Mouse (Mus musculus) midbrain, embryonic 12.5 days (tissue): ENCODE measurements around the gene Gm20388. TPM values are rescaled to one million over a fixed set of nuclear protein-coding genes. Genes with fewer than 3 reads are reported as not detected.

ENCODE experiments used
- ATAC-seq: fragments of 200-750 bp; cut with Nextera tagmentation; 2 replicates; pipeline ENCODE4 v1.8.0; 2017; ENCODE audit warnings: low read depth, moderate TSS enrichment, moderate library complexity; ENCODE audit not compliant: low FRiP score
- H3K27ac ChIP-seq: fragments of 300-500 bp; sonication (generic); replicated peaks from 2 replicates; pipeline ENCODE4 v1.5.1; 2016; ENCODE audit warnings: mild to moderate bottlenecking
- H3K27me3 ChIP-seq: fragments of 300-500 bp; sonication (generic); 2 replicates; pipeline ENCODE4 v1.6.1; 2016; ENCODE audit warnings: mild to moderate bottlenecking
- H3K36me3 ChIP-seq: fragments of 300-500 bp; sonication (generic); 2 replicates; pipeline ENCODE4 v1.6.1; 2016
- H3K4me1 ChIP-seq: fragments of 300-500 bp; sonication (generic); 2 replicates; pipeline ENCODE4 v1.6.1; 2016
- H3K4me2 ChIP-seq: fragments of 300-500 bp; sonication (generic); replicated peaks from 2 replicates; pipeline ENCODE4 v1.6.1; 2016; ENCODE audit warnings: mild to moderate bottlenecking, moderate library complexity
- H3K4me3 ChIP-seq: fragments of 300-500 bp; sonication (generic); 2 replicates; pipeline ENCODE4 v1.5.1; 2016; ENCODE audit warnings: mild to moderate bottlenecking
- H3K9ac ChIP-seq: fragments of 300-500 bp; sonication (generic); replicated peaks from 2 replicates; pipeline ENCODE4 v1.6.1; 2016; ENCODE audit warnings: mild to moderate bottlenecking, moderate library complexity
- H3K9me3 ChIP-seq: fragments of 300-500 bp; sonication (generic); 2 replicates; pipeline ENCODE4 v1.6.1; 2016; ENCODE audit warnings: mild to moderate bottlenecking
- WGBS: fragments of 180-500 bp; shearing (Covaris S2); methylation state at CpG from one replicate; pipeline ENCODE4 v1.1.7; 2016; 5-methylcytosine and 5-hydroxymethylcytosine counted together
- polyA plus RNA-seq: library from polyadenylated mRNA; unstranded; fragments of >200 nt; fragmentation: Nextera tagmentation; extraction: Ambion mirVana; gene quantifications from 2 replicates; pipeline ENCODE4 v1.2.1, GENCODE M21; 2016

Gm20388 gene
- polyA plus RNA-seq, 1 experiment from 2014 or later = not detected

- Histone ChIP-seq H3K36me3 (no peaks in the 10 kb centered on the region), H3K4me2 (no peak overlapping the region), H3K4me1 (peaks cover 15% of the 10 kb centered on the region), H3K9ac (no peak overlapping the region), H3K27me3 (peaks cover 97% of the 10 kb centered on the region), H3K4me3 (peak overlapping the region; percentile 42), H3K27ac (no peak overlapping the region), H3K9me3 (no peaks in the 10 kb centered on the region)
- no peak for ATAC-seq
- under 1% methylated on average over 27 of the region's 28 CpGs for WGBS
These were observed 1207.3 kb downstream of the Gm20388 start for GRCm38 (mm10) chr8:121117906-121118305.

GRCm38 (mm10) chr8:121118634-121119420 is 1208.2 kb downstream of the Gm20388 start:
- no peak for ATAC-seq
- Histone ChIP-seq H3K4me3 (peak overlapping the region; percentile 17), H3K9me3 (no peaks in the 10 kb centered on the region), H3K27me3 (peaks cover 97% of the 10 kb centered on the region), H3K4me1 (peaks cover 12% of the 10 kb centered on the region), H3K4me2 (no peak overlapping the region), H3K27ac (no peak overlapping the region), H3K9ac (no peak overlapping the region), H3K36me3 (no peaks in the 10 kb centered on the region)
- WGBS = 2% methylated on average over 18 of the region's 18 CpGs

- 2% methylated on average over 12 of the region's 12 CpGs for WGBS
- Histone ChIP-seq H3K4me1 (peaks cover 13% of the 10 kb centered on the region), H3K27ac (no peak overlapping the region), H3K36me3 (no peaks in the 10 kb centered on the region), H3K9me3 (no peaks in the 10 kb centered on the region), H3K4me2 (no peak overlapping the region), H3K9ac (no peak overlapping the region), H3K27me3 (peaks cover 97% of the 10 kb centered on the region), H3K4me3 (no peak overlapping the region)
- no peak for ATAC-seq
These were observed 1209.2 kb downstream of the Gm20388 start for GRCm38 (mm10) chr8:121119635-121120455.

DNA sequence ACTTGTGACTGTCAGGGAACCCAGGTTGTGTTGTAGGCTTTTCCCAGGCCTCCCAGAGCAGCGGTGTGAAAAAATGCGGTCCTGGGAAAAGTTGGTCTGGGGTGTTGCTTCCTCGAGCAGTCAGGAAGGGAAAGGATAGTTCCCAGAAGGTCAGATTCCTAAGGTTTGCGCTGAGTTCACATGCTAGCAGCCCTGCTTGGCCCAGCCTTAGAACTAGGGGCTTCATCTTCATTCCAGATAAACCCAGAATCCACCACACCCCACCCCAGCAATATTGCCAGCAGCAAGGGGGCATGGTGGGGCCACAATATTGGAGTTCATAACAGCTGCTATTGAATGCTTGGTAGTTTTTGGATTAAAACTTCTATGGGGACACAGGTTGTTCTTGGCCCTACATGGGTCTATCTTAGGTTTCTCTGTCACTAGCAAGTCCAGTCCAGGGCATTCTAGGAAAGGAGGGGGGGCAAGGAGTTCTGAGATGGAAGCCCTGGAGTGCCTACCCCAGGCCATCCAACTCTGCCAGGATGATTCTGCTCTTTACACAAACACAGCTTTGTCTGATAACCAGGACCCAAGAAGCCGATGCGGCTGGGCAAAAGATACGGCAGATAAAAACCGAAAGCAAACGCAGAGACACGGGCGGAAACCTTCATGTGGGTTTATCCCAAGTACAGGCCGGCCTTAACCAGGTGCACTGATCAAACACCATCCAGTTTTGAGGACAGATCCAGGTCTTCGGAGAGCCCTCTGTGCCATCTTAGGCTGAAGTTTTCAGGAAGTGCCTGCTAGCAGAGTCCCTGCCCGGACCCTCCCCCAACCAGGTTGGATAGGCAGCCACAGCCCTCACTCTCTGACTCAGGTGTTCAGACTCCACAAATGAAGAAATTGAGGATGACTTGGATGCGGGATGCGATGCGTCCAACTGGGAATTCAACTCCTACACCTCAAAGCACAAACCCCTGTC is 1210.1 kb downstream of the Gm20388 start:
- ATAC-seq = no peak
- H3K4me3 ChIP-seq = no peak overlapping the region
- no peak overlapping the region for H3K27ac ChIP-seq
- no peak overlapping the region for H3K4me2 ChIP-seq
- no peaks in the 10 kb centered on the region for H3K9me3 ChIP-seq
- no peaks in the 10 kb centered on the region for H3K36me3 ChIP-seq
- WGBS = 5% methylated on average over 17 of the region's 17 CpGs
- H3K27me3 ChIP-seq = peaks cover 98% of the 10 kb centered on the region
- H3K9ac ChIP-seq = no peak overlapping the region
- peaks cover 21% of the 10 kb centered on the region for H3K4me1 ChIP-seq

- WGBS = 3% methylated on average over 8 of the region's 8 CpGs
- H3K4me1 ChIP-seq = peaks cover 16% of the 10 kb centered on the region
- no peaks in the 10 kb centered on the region for H3K36me3 ChIP-seq
- no peak for ATAC-seq
- no peak overlapping the region for H3K27ac ChIP-seq
- no peaks in the 10 kb centered on the region for H3K9me3 ChIP-seq
- H3K27me3 ChIP-seq = peaks cover 99% of the 10 kb centered on the region
- H3K9ac ChIP-seq = no peak overlapping the region
- no peak overlapping the region for H3K4me2 ChIP-seq
- H3K4me3 ChIP-seq = no peak overlapping the region
These were observed 1211.1 kb downstream of the Gm20388 start for GRCm38 (mm10) chr8:121121704-121122103.

DNA sequence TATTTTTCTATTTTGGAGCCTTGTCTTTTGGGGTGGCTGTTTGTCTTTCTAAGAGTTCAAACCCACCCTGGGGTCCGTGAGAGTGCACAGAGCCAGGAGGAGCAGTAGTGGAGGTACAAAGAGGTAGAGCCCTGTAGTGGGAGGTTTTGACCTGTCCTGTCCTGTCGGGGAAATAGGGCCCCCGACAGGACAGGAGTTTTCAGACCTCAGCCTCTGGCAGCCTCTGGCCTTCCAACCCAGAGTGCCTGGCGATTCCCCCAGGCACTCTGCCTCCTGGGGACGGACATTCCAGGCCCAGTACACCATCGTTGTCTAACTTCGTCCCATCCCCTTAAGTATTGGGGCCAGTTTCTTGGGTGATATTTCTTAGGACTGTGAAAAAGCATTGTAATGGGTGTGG is 1211.7 kb downstream of the Gm20388 start:
- WGBS = 5% methylated on average over 7 of the region's 7 CpGs
- ATAC-seq = no peak

GRCm38 (mm10) chr8:121123113-121123512 is 1212.5 kb downstream of the Gm20388 start:
- no peak overlapping the region for H3K27ac ChIP-seq
- WGBS = 28% methylated on average over 2 of the region's 2 CpGs
- no peak overlapping the region for H3K4me2 ChIP-seq
- no peak for ATAC-seq
- H3K9me3 ChIP-seq = no peaks in the 10 kb centered on the region
- H3K9ac ChIP-seq = no peak overlapping the region
- H3K4me1 ChIP-seq = peaks cover 16% of the 10 kb centered on the region
- H3K4me3 ChIP-seq = no peak overlapping the region
- H3K27me3 ChIP-seq = peaks cover 99% of the 10 kb centered on the region
- no peaks in the 10 kb centered on the region for H3K36me3 ChIP-seq

More for the DNA sequence above, 1211.7 kb downstream of the Gm20388 start:
- H3K4me2 ChIP-seq = no peak overlapping the region
- no peak overlapping the region for H3K27ac ChIP-seq
- H3K27me3 ChIP-seq = peaks cover 99% of the 10 kb centered on the region
- no peak overlapping the region for H3K9ac ChIP-seq
- H3K9me3 ChIP-seq = no peaks in the 10 kb centered on the region
- no peaks in the 10 kb centered on the region for H3K36me3 ChIP-seq
- peaks cover 13% of the 10 kb centered on the region for H3K4me1 ChIP-seq
- no peak overlapping the region for H3K4me3 ChIP-seq

DNA sequence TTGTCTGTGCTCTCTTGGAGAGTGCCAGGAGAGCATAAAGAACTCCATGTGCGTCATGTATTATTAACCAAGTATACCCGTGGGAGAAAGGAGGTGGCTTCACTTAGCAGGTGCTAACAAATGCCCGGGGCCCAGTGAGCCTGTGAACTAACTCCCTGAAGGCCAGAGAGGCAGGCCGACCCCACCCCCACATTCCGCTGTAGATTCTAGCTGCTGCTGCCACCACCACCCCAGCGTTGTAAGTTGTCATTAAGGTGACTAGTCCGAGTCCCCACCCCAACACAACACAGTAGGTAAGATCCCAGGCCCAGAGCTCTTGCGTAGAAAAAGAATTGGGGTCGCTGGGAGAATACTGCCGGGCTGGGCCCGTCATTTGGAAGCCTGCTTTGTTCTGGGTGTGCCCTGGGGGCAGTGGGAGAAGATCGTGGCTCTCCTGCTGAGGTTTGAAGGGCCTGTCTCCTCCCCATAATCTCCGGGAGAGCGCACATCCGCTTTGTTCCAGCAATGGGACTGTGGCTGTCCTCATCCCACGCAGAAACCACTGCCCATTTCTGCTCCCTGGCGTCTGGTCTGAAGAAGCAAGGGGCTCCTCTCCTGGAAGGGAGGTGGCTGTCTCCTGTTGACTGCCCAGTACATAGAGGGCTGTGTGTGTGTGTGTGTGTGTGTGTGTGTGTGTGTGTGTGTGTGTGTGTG is 1214.1 kb downstream of the Gm20388 start:
- Histone ChIP-seq H3K36me3 (no peaks in the 10 kb centered on the region), H3K4me1 (peaks cover 24% of the 10 kb centered on the region), H3K4me3 (no peak overlapping the region; the same call in 1 of the 2 replicates), H3K9ac (no peak overlapping the region), H3K27ac (no peak overlapping the region), H3K27me3 (peaks cover 100% of the 10 kb centered on the region), H3K4me2 (peak overlapping the region; percentile 43; the same call in 1 of the 2 replicates), H3K9me3 (no peaks in the 10 kb centered on the region)
- ATAC-seq = peak; percentile 54; the same call in 1 of the 2 replicates
- WGBS = 2% methylated on average over 17 of the region's 17 CpGs

DNA sequence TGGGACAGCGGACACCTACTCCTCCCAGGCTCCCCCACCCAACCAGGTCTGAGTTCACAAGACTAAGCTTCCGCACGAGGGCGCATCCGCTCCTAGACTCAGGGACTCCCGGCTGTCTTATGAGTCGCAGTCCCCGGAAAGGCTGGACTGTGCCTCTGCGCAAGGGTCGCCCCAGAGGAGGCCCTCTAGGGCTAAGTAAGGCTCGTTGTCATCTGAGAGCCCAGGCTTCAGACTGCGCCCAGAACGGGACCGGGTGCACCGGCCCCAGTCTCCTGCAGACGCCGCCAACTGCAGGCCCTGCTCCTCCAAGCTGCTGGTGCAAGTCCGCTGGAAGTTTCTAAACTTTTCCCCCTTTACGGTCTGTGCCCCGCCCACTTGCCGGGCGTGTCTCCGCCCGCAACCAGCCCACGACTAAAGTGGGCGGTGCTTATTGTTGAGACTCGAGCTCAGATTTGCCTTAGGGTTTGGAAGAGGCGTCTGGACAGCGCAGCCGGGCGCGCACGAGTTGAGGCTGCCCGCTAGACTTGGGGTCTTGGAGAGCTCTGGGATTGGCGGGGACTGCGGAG is 1214.8 kb downstream of the Gm20388 start:
- H3K4me3 ChIP-seq = peak overlapping the region; percentile 24
- no peaks in the 10 kb centered on the region for H3K9me3 ChIP-seq
- peaks cover 100% of the 10 kb centered on the region for H3K27me3 ChIP-seq
- peak; percentile 56 for ATAC-seq
- H3K4me2 ChIP-seq = peak overlapping the region; percentile 43
- no peak overlapping the region for H3K27ac ChIP-seq
- H3K36me3 ChIP-seq = no peaks in the 10 kb centered on the region
- H3K9ac ChIP-seq = no peak overlapping the region
- under 1% methylated on average over 35 of the region's 36 CpGs for WGBS
- H3K4me1 ChIP-seq = peaks cover 24% of the 10 kb centered on the region

DNA sequence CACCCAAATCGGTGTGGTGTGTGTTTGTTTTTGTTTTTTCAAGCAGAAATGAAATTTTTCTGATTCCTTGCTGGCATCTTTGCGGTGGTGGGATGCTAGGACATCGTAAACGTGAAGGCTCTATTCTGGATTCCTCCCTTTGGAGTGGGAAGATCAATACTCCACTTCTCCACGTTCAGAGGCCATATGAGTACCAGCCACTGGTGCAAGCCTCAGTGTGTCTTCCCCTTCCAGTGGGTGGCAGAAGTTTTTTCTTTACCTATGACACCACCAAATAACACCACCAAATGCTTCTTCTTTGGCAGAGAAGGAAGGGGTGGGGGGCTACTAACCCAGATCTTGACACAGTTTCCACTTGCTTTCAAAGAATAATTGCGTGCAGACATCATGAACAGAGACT is 1215.5 kb downstream of the Gm20388 start:
- no peak overlapping the region; the same call in 1 of the 2 replicates for H3K4me2 ChIP-seq
- H3K27me3 ChIP-seq = peaks cover 100% of the 10 kb centered on the region
- H3K36me3 ChIP-seq = no peaks in the 10 kb centered on the region
- no peak overlapping the region for H3K27ac ChIP-seq
- no peaks in the 10 kb centered on the region for H3K9me3 ChIP-seq
- H3K9ac ChIP-seq = no peak overlapping the region
- 5% methylated on average over 6 of the region's 6 CpGs for WGBS
- H3K4me3 ChIP-seq = no peak overlapping the region
- no peak for ATAC-seq
- peaks cover 24% of the 10 kb centered on the region for H3K4me1 ChIP-seq

GRCm38 (mm10) chr8:121126694-121127093 is 1216.1 kb downstream of the Gm20388 start:
- H3K9me3 ChIP-seq = no peaks in the 10 kb centered on the region
- WGBS = under 1% methylated on average over 5 of the region's 6 CpGs

More at GRCm38 (mm10) chr8:121126694-121127093, 1216.1 kb downstream of the Gm20388 start:
- no peak overlapping the region for H3K4me3 ChIP-seq
- peaks cover 99% of the 10 kb centered on the region for H3K27me3 ChIP-seq
- no peak overlapping the region for H3K9ac ChIP-seq
- H3K4me2 ChIP-seq = no peak overlapping the region
- no peaks in the 10 kb centered on the region for H3K36me3 ChIP-seq
- H3K4me1 ChIP-seq = peaks cover 24% of the 10 kb centered on the region
- no peak for ATAC-seq
- no peak overlapping the region for H3K27ac ChIP-seq
